ENCODE assay signal across 8 mouse cellular contexts in genomic region chr19:43882895-43883573, GRCm38 (mm10). TPM values are rescaled to one million over a fixed set of nuclear protein-coding genes. Genes with fewer than 3 reads are reported as not detected.
DNase-seq lines count a peak whose midpoint lies in the region; ATAC-seq and TF ChIP-seq lines count a peak whose summit lies in the region.
"Had no signal": no experiment of that assay in that cellular context is flagged by ENCODE, and none has a peak within 500 bp of the region (broad histone marks: within the 10 kb centered on the region; RNA-seq: fewer than 3 reads in every experiment).

No protein-coding gene starts in this region.

- no peak for ATAC-seq in liver, postnatal 0 days
- ATAC-seq in embryonic facial prominence, embryonic 15.5 days (ENCODE audit: insufficient number of reproducible peaks, low FRiP score, low TSS enrichment, low read depth) = no peak
- no peak for ATAC-seq in intestine, postnatal 0 days
- no peak for ATAC-seq in monocyte, adult 5-6 weeks (replicated peaks; ENCODE audit: insufficient number of reproducible peaks, low FRiP score, low TSS enrichment, poor library complexity, severe bottlenecking)

- H3K4me1 ChIP-seq in liver, postnatal 0 days (ENCODE audit: insufficient read depth) = peaks cover 28% of the 10 kb centered on the region
- H3K4me1 ChIP-seq in embryonic facial prominence, embryonic 15.5 days = peaks cover 44% of the 10 kb centered on the region
- peaks cover 31% of the 10 kb centered on the region; the same call in 1 of the 2 replicates for H3K4me1 ChIP-seq in intestine, postnatal 0 days (replicated peaks; ENCODE audit: control insufficient read depth, insufficient read depth, low read length)

- H3K4me2 ChIP-seq in liver, postnatal 0 days (ENCODE audit: low read depth, low read length) = no peak overlapping the region
- 0 out of 2 replicates have a peak overlapping the region, but pooled peaks have one; percentile 8 for H3K4me2 ChIP-seq in embryonic facial prominence, embryonic 15.5 days (replicated peaks)
- H3K4me2 ChIP-seq in intestine, postnatal 0 days (replicated peaks; ENCODE audit: low read depth) = peak overlapping the region; percentile 25; the same call in 1 of the 2 replicates

- TF ChIP-seq EP300 in liver, postnatal 0 days (IDR thresholded peaks at IDR 0.05; ENCODE audit: low read depth) = no peak

- no peaks in the 10 kb centered on the region for H3K36me3 ChIP-seq in liver, postnatal 0 days (replicated peaks; ENCODE audit: insufficient read depth, low read length)
- H3K36me3 ChIP-seq in embryonic facial prominence, embryonic 15.5 days = no peaks in the 10 kb centered on the region
- no peaks in the 10 kb centered on the region for H3K36me3 ChIP-seq in intestine, postnatal 0 days (ENCODE audit: control insufficient read depth, insufficient read depth)

- peaks cover 3% of the 10 kb centered on the region; the same call in 1 of the 2 replicates for H3K27me3 ChIP-seq in liver, postnatal 0 days (ENCODE audit: insufficient read depth, low read length)
- no peaks in the 10 kb centered on the region for H3K27me3 ChIP-seq in embryonic facial prominence, embryonic 15.5 days
- H3K27me3 ChIP-seq in intestine, postnatal 0 days (replicated peaks; ENCODE audit: control insufficient read depth, insufficient read depth, low read length) = no peaks in the 10 kb centered on the region

- no peak overlapping the region for H3K9ac ChIP-seq in liver, postnatal 0 days (replicated peaks)
- no peak overlapping the region for H3K9ac ChIP-seq in embryonic facial prominence, embryonic 15.5 days
- H3K9ac ChIP-seq in intestine, postnatal 0 days (ENCODE audit: low read depth, low read length) = no peak overlapping the region

- DNase-seq in liver = peak; percentile 34
- DNase-seq in liver, postnatal 0 days = no peak
- DNase-seq in retina, postnatal 1 day = peak; percentile 56
- no peak for DNase-seq in layer of hippocampus, adult 18-20 months (ENCODE audit: low spot score in 2 of 2)
- DNase-seq: layer of hippocampus, adult 9-11 months had no signal

- H3K27ac ChIP-seq in liver, postnatal 0 days (ENCODE audit: low read depth) = no peak overlapping the region
- no peak overlapping the region for H3K27ac ChIP-seq in embryonic facial prominence, embryonic 15.5 days (replicated peaks)
- H3K27ac ChIP-seq in intestine, postnatal 0 days (ENCODE audit: low read depth, low read length) = no peak overlapping the region

- no peaks in the 10 kb centered on the region for H3K9me3 ChIP-seq in liver, postnatal 0 days (ENCODE audit: low read length)
- no peaks in the 10 kb centered on the region for H3K9me3 ChIP-seq in embryonic facial prominence, embryonic 15.5 days (replicated peaks)
- H3K9me3 ChIP-seq in intestine, postnatal 0 days (ENCODE audit: control insufficient read depth) = no peaks in the 10 kb centered on the region

- 50% methylated on average over 18 of the region's 18 CpGs for WGBS in liver, postnatal 0 days (ENCODE audit: insufficient replicate concordance)
- WGBS in embryonic facial prominence, embryonic 15.5 days = 34% methylated on average over 18 of the region's 18 CpGs
- WGBS in intestine, postnatal 0 days = 23% methylated on average over 18 of the region's 18 CpGs

- TF ChIP-seq CTCF in liver, postnatal 0 days (IDR thresholded peaks at IDR 0.05; ENCODE audit: low read depth) = no peak
- no peak for TF ChIP-seq CTCF in intestine, postnatal 0 days (IDR thresholded peaks at IDR 0.05; ENCODE audit: low read depth)

- H3K4me3 ChIP-seq in liver, postnatal 0 days (ENCODE audit: low read depth, low read length) = no peak overlapping the region
- no peak overlapping the region for H3K4me3 ChIP-seq in embryonic facial prominence, embryonic 15.5 days (replicated peaks)
- no peak overlapping the region for H3K4me3 ChIP-seq in intestine, postnatal 0 days (ENCODE audit: low read depth, low read length)

RNA-seq across cellular contexts. Expression of gene Dnmbp, which starts 57.0 kb away (rescaled TPM):
- polyA plus RNA-seq in liver, postnatal 0 days (2015; fragmentation: Nextera tagmentation; extraction: Ambion mirVana) = 4.0 and 4.8 TPM in 2 replicates
- polyA plus RNA-seq in embryonic facial prominence, embryonic 15.5 days (2015; fragmentation: Nextera tagmentation; extraction: Ambion mirVana) = 19.2 and 19.4 TPM in 2 replicates
- 21.4 TPM in 2 replicates for polyA plus RNA-seq in intestine, postnatal 0 days (2015; fragmentation: Nextera tagmentation; extraction: Ambion mirVana)
- total RNA-seq in monocyte, adult 5-6 weeks (2017) = 8.7 to 12.2 TPM (median 9.3 TPM) in 3 replicates
- 10 to 100 TPM in 1 of 2 experiments, 1 to 10 TPM in 1; 9.8 to 10.3 TPM for total RNA-seq in layer of hippocampus, adult 18-20 months (2021)

Comparison
In these comparisons a context has a peak if more than half of its experiments do, and no peak if none do; other contexts are left out.
1. DNase-seq: peak in liver (single experiment) and retina, postnatal 1 day (single experiment); none in liver, postnatal 0 days (single experiment) and layer of hippocampus, adult 18-20 months (0 of 2).